Mouse (Mus musculus) neural tube, embryonic 14.5 days (tissue): ENCODE data around the gene Zfp960. TPM values are rescaled to one million over a fixed set of nuclear protein-coding genes. Genes with fewer than 3 reads are reported as not detected.
"Not testable (repeated sequence)": the region's sequence is repeated elsewhere in the genome, so short reads cannot be mapped to it uniquely, and the experiment has no call there.

Experiments used
- ATAC-seq: fragments of 200-750 bp; cut with Nextera tagmentation; 2 replicates; pipeline ENCODE4 v1.8.0; 2017; ENCODE audit warnings: low read depth, mild to moderate bottlenecking, moderate TSS enrichment, moderate library complexity
- H3K27ac ChIP-seq: fragments of 300-500 bp; sonication (generic); 2 replicates; pipeline ENCODE4 v1.5.1; 2014; ENCODE audit warnings: low read depth, mild to moderate bottlenecking, control low read depth, low read length, moderate library complexity, mixed read lengths
- H3K27me3 ChIP-seq: fragments of 300-500 bp; sonication (generic); 2 replicates; pipeline ENCODE4 v1.6.1; 2014; ENCODE audit warnings: low read length; ENCODE audit not compliant: control insufficient read depth, insufficient read depth
- H3K36me3 ChIP-seq: fragments of 300-500 bp; sonication (generic); 2 replicates; pipeline ENCODE4 v1.6.1; 2014; ENCODE audit warnings: low read length, mixed read lengths; ENCODE audit not compliant: control insufficient read depth, insufficient read depth
- H3K4me1 ChIP-seq: fragments of 300-500 bp; sonication (generic); 2 replicates; pipeline ENCODE4 v1.6.1; 2014; ENCODE audit warnings: low read length; ENCODE audit not compliant: control insufficient read depth, insufficient read depth
- H3K4me2 ChIP-seq: fragments of 300-500 bp; sonication (generic); 2 replicates; pipeline ENCODE4 v1.6.1; 2014; ENCODE audit warnings: mild to moderate bottlenecking, low read depth, low read length, control low read depth
- H3K4me3 ChIP-seq: fragments of 300-500 bp; sonication (generic); 2 replicates; pipeline ENCODE4 v1.5.1; 2014; ENCODE audit warnings: low read depth, low read length, control low read depth, mixed read lengths
- H3K9ac ChIP-seq: fragments of 300-500 bp; sonication (generic); replicated peaks from 2 replicates; pipeline ENCODE4 v1.6.1; 2014; ENCODE audit warnings: low read depth, mild to moderate bottlenecking, control low read depth, low read length, mixed read lengths
- H3K9me3 ChIP-seq: fragments of 300-500 bp; sonication (generic); 2 replicates; pipeline ENCODE4 v1.6.1; 2016; ENCODE audit warnings: low read length; ENCODE audit not compliant: control insufficient read depth
- WGBS: fragments of 180-500 bp; shearing (Covaris S2); extraction: QIAGEN DNeasy Blood & Tissue Kit; methylation state at CpG from one replicate; pipeline ENCODE4 v1.1.7; 2014; 5-methylcytosine and 5-hydroxymethylcytosine counted together
- polyA plus RNA-seq: library from polyadenylated mRNA; unstranded; fragments of >200 nt; fragmentation: Nextera tagmentation; extraction: Ambion mirVana; gene quantifications from 2 replicates; pipeline ENCODE4 v1.2.1, GENCODE M21; 2014

The Zfp960 gene
- polyA plus RNA-seq, result 3.1 and 4.1 TPM in 2 replicates

- H3K4me3 ChIP-seq, result peak within 1 kb of the TSS; percentile 42
- H3K9me3 ChIP-seq, H3K27ac ChIP-seq, H3K4me1 ChIP-seq, H3K36me3 ChIP-seq, H3K27me3 ChIP-seq: not testable (repeated sequence)
- ATAC-seq, result peak; percentile 100
- peak within 1 kb of the TSS; percentile 34; the same call in 1 of the 2 replicates for H3K9ac ChIP-seq
- under 1% methylated on average over 16 of the region's 21 CpGs for WGBS
- peak within 1 kb of the TSS; percentile 48 for H3K4me2 ChIP-seq
Measured at GRCm38 (mm10) chr17:17063628-17064494, at the start of gene Zfp960. Gene Zfp960 (plus strand): TSS chr17:17064113.

- H3K36me3 ChIP-seq, H3K27ac ChIP-seq, H3K4me3 ChIP-seq, H3K9ac ChIP-seq, H3K4me2 ChIP-seq, H3K9me3 ChIP-seq, H3K27me3 ChIP-seq, H3K4me1 ChIP-seq, ATAC-seq: not testable (repeated sequence)
- WGBS, result 100% methylated on average over 2 of the region's 2 CpGs
Measured at GRCm38 (mm10) chr17:17018071-17018470, 45.8 kb upstream of the Zfp960 start.

- H3K4me1 ChIP-seq, H3K4me3 ChIP-seq, H3K27ac ChIP-seq, ATAC-seq, H3K36me3 ChIP-seq, H3K27me3 ChIP-seq, H3K9me3 ChIP-seq, H3K9ac ChIP-seq, H3K4me2 ChIP-seq: not testable (repeated sequence)
- 78% methylated on average over 1 of the region's 1 CpGs for WGBS
Measured at GRCm38 (mm10) chr17:17059566-17059965, 4.3 kb upstream of the Zfp960 start.

GRCm38 (mm10) chr17:17120830-17121502 is 57.1 kb downstream of the Zfp960 start, which contains the start of gene Zfp97:
Gene Zfp97 (plus strand): TSS chr17:17121415.
- H3K9me3 ChIP-seq, H3K36me3 ChIP-seq, H3K4me3 ChIP-seq, H3K4me2 ChIP-seq, H3K27me3 ChIP-seq, H3K27ac ChIP-seq, H3K9ac ChIP-seq, H3K4me1 ChIP-seq: not testable (repeated sequence)
- no CpG with 5 or more reads among the region's 8 CpGs for WGBS
- ATAC-seq, result peak; percentile 98

Other genes starting within 250 kb of the Zfp960 start
- gene Zfp97, start 57.3 kb downstream of the Zfp960 start, polyA plus RNA-seq, result 4.5 and 5.5 TPM in 2 replicates